Mouse (Mus musculus) lung, postnatal 10 days (tissue): ENCODE measurements around the gene Med20.

Source experiments
- DNase-seq: peaks from one replicate; pipeline ENCODE4 v3.0.0; 2021

Gene Med20

DNA sequence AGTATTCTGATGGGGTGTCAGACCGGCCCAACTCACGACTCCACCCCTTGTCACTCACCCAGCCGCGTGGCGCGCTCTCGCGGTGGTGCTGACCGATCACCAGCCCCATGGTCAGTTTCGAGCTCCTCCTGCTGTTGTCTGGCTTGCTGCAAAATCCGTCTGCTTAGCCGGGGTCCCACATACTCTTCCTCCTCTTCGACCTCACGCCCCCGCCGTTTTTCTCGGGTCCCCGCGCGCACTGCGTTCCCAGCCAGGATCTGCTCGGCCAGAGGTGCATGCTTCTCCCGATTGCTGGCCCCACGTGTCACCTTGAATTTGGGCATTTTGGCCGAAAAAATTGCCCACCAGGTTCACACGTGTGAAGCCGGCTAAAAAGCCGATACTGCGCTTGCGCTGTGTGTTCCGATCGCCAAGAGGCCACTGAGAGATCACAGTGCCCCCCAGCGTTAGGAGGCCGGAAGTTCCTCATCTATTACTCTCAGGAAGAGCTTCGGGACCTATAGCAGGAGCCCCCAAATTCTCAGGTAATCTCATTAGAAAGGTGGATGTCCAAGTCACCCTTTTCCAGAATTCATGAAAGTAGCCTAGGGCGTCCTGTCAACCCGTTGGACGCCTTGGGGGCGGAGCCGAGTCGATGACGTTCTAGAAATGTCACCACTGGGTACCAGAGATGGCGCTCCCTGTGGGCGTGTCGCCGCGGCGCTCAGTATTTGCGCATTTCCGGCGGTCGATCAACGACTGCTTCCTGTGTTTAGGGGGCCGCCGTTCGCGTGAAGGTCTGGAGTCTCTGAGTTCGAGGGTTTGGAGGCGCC, at the start of gene Med20, which contains the start of the genes Bysl and Gm20517:
Med20 (plus strand) TSS at position 734 of the 812 bp plus-strand sequence.
Bysl (minus strand) TSS at position 644 of the 812 bp plus-strand sequence.
Gm20517 (plus strand) TSS at position 741 of the 812 bp plus-strand sequence.
- peak; percentile 98 for DNase-seq

DNA sequence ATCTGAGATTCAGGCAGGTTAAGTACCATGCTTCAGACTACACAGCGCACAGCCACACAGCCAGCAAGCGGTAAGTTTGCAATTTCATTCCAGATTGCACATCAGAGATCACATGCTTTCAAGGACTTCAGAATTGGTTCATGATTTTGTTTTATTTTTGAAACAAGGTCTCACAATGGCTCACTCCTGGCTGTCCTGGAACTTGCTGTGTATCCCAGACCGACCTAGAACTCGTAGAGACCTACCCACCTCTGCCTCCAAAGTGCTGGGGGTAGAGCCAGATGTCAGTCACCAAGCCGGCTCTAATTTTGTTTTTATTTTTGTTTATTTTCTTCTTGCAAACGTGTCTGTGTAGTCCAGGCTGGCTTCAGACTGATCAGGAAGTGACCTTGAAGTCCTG, 48.5 kb upstream of the Med20 start:
- no peak for DNase-seq

DNA sequence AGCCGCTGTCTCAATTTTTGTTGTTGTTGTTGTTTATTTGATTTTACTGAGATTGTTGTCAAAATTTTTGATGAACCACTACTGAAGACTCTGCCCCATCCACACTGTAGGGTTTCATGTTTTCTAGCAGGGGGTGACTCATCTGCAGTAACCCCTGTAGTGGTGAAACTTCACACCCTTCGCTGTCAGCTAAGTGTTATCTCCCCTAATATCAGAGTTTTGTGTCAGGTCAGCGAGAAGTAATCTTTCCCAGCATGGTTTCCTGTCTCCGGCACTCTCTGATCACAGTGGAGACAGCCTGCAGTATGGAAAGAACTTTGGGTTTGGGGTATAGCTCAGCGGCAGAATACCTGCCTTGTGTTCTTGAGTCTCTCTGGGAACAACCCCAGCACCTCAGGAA, 46.8 kb upstream of the Med20 start:
- DNase-seq: no peak

DNA sequence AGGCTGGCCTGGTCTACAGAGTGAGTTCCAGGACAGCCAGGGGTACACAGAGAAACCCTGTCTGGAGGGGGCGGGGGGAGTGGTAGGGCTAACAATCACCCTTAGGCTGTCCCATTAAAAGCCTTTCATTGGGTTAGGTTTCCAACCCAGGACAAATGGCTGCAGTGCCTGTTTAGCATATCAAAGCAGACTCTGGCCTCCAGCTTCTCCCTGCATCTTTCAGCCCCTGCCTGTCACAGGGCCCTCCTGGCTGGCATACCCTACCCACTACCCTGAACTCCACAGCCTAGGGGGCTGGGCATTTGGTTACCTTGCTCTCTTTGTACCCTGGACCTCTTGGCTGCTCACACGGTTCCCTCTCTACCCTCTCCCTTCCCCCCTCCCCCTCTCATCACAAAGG, 45.2 kb upstream of the Med20 start:
- DNase-seq: no peak

DNA sequence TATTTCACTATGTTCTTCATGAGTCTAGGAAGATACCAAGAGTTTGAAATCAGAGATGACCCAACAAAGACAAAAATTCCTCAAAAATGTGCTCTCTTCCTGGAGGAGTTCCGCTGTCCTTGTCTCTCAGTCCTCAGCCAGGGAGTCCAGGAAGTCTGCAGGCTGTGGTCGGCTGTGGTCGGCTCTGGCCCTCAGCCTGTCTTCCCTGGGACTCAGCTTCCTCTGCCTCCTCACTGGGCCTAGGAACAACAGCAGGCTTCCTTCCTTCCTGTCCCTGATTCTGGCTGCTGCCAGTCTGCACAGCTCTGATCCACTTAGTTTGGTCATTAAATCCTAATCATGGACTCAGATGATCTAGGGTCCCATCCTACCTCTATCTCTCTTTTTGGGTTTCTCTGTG, 44.1 kb upstream of the Med20 start:
- peak; percentile 56 for DNase-seq

DNA sequence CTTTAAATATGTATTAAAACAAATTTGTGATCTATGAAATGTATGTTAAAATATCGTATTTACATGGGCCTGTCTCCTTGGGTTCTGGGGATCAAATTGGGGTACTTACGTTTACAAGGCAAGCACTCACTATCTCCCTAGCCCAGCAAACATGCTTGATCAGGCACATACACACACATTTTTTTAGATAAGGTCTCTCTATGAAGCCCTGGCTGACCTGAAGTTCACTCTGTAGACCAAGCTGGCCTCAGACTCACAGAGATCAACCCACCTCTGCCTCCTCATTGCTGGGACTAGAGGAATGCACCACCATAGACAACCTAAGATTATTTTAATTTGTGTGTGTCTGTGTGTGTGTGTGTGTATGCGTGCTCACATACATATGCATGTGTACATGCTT, 43.0 kb upstream of the Med20 start:
- no peak for DNase-seq

DNA sequence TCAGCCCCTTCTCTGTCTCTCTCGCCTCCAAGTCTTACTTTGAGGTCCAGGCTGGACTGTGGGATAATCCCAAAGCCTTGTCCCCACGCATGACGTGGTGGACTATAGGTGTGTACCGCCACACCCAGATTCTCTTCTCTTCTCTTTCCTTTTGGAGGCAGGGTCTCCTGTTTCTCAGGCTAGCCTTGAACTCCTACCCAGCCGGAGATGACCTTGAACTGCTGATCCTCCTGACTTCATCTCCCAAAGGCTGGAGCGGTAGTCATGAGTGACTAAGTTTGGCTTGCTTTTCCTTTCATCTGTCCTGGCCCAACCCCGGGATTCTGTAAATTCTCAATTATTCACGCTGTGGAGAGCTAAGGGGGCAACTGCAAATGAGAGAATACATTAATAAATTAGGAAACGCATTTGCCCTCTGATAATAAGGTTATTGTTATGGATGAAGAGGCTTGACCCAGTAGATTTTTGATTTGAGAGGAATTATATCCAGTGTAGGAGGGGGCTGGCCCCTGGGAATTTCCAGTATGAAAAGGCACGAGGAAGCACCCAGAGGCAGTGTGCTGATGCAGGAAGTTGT, 42.3 kb upstream of the Med20 start:
- DNase-seq: no peak

DNA sequence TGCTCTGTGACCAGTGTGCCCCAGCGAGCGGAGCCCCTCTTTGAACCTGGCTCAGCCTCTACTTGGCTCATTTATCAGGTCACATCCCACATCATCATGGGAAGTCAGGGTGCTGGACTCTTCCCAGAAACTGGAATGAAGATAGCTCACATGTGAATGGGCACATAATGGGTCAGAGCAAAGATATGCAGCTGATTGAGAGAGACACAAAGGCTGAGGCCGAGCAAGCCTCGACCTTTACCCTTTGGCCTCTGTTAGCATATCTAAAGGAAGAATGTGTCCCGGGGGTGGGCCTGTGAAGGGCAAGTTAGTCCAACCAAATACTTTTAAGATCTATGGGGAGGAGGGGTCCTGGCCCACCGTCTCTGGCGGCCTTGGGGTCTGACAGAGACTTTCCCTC, 39.8 kb upstream of the Med20 start:
- no peak for DNase-seq

DNA sequence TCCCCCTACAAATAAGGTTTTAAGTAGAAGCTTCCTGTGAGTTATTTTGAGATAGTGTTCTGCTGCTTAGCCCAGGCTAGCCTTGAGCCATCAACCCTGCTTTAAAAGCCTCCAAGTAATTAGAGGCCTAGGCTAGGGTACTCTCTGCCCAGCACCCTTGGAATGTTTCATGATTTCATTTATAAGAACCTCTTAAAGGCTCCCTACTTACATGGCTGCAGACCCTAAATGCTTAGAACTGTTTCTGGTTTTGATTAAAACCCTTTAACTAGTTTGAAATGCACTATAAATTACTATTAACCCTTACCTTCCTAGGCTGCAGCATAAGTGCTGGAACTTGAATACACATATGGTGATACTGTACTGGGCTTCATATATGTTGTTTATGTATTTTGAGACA, 38.9 kb upstream of the Med20 start:
- DNase-seq: no peak

DNA sequence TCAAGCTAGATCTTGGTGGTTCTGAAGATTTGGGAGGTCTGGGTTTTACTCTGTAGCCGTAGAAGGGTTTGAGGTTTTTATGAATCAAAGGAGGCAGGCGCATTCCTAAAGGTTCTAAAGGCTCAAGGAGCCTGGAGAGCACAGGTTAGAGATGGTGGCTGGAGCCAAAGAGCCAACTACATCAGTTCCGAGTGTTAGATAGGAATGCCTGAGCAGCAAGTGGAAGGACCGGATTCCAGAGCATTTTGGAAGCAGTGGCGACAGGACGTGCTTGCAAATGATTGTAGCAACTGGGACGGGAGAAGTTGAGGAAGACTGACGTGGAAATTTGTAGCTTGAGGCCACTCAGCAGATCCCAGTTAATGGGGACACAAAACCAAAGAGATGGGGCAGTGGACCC, 37.4 kb upstream of the Med20 start:
- DNase-seq: peak; percentile 62

DNA sequence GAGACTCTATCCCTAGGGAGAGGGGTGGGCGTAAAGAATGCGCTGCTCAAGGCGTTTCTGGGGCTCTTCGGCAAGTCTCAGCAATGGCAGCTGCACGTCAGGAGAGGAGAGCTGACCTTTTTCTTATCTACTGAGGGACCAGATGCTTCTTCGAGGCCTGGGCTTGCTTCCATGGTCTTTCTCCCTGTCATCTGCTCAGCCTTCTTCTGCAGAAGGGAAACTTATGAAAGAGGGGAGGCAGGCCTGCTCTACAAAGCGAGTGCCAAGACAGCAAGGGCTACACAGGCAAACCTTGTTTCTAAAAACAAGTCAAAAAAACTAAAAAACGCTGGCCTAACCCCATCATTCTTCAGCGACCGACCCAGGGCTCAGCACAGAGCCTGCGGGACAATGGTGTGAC, 36.6 kb upstream of the Med20 start:
- no peak for DNase-seq

DNA sequence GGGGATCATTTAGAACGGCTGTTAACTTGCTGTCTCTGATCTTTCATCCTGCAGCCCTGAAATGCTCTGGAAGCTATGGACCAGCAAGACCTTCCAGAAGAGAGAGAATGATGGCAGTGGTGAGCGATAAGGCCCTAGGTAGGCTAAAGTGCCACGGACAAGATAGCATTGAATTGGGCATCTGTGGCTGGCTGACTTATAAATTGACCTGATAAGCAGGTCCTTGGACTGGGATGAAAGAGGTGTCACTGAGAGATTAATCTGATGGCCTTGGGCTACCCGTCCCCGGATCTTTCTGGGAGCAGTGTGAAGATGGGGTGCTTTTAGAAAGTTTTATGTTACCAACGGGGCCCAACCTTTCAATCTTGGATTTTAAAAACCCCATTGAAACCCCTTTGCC, 32.7 kb upstream of the Med20 start:
- DNase-seq: no peak

DNA sequence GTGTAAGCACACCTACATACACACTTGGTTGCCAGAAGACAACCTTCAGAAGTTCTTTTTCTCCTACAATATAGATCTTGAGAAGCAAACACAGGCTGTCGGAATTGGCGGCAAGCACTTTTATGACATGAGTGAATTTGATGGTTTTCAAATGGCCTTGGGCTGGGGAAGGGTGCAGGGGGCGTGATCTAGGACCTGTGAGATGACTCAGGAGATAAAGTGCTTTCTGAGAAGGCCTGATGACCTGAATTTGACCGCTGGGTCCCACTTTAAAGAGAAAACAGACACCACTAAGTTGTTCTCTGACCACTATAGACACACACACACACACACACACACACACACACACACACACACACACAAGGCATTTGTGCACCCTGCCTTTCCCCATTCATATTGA, 30.4 kb upstream of the Med20 start:
- no peak for DNase-seq

DNA sequence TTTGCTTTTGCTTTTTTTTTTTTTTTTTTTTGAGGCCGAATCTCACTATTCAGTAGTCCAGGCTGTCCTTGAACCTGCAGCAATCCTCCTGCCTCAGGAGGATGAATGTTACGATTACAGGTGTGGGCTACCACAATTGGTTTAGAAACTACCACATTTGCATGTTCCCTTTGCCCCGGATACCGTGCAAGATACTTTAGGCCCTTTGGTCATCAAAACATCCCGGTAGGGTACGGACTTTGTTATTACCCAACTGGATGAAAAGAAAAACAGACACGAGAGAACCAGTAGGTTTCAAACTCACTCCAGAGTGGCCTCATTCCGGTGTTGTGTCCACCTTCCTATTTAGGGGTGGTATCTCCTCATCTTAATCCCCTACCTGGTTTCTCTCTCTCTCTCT, 22.9 kb upstream of the Med20 start:
- no peak for DNase-seq

DNA sequence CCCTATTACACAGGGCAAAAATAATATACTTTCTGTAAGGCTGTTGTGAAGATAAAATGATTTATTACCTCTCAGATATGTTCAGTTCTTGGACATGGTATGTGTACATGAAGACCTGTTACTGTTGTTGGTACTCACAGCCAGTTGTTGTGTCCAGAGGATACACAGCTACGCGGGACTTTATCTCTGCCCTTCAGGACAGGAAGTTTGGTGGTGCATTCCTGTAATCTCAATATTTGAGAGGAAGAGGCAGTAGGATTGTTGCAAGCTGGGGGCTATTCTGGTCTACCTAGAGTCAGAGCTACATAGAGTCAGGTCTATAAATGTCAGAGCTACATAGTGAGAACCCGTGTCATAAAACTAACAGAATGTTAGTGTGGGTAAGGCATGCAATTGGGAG, 20.3 kb upstream of the Med20 start:
- no peak for DNase-seq

DNA sequence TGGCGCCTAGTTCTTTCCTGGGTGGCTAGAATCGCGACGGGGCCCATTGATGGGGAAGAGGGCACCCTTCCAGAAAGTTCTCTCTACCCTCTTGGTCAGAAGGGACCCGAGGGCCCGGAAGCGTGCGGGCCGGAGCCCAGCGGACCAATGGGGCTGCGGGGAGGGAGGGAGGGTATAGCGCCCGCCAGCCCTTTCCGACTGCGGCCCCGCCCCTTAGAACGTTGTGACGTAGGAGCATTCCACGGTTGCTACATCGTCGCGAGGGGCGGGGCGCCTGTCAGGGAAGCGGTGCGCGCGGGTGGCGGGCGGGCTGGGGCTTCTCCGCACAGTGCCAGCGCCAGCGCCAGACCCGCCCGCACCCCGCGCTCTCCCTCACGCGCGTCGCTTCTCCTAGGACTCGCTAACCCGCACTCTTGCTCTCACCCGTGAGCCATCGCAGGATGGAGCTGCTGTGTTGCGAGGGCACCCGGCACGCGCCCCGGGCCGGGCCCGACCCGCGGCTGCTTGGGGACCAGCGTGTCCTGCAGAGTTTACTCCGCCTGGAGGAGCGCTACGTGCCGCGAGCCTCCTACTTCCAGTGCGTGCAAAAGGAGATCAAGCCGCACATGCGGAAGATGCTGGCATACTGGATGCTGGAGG, 18.0 kb upstream of the Med20 start:
- DNase-seq: peak; percentile 98

DNA sequence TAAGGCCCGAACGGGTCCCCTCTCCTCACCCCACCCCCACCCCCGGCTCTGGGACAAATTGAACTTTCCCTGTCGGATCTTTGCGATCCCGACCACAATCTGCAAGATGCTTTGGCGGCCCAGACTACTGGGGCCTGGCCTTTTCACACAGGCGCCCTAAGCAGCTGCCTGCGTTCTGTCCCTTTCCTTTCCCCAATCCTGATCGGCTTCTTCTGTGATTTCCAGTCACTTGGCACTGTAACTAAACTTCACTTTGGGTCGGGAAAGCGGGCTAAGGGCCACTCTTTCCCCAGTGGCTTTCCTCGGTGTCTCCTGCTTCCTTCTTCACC, 17.6 kb upstream of the Med20 start:
- DNase-seq: no peak

DNA sequence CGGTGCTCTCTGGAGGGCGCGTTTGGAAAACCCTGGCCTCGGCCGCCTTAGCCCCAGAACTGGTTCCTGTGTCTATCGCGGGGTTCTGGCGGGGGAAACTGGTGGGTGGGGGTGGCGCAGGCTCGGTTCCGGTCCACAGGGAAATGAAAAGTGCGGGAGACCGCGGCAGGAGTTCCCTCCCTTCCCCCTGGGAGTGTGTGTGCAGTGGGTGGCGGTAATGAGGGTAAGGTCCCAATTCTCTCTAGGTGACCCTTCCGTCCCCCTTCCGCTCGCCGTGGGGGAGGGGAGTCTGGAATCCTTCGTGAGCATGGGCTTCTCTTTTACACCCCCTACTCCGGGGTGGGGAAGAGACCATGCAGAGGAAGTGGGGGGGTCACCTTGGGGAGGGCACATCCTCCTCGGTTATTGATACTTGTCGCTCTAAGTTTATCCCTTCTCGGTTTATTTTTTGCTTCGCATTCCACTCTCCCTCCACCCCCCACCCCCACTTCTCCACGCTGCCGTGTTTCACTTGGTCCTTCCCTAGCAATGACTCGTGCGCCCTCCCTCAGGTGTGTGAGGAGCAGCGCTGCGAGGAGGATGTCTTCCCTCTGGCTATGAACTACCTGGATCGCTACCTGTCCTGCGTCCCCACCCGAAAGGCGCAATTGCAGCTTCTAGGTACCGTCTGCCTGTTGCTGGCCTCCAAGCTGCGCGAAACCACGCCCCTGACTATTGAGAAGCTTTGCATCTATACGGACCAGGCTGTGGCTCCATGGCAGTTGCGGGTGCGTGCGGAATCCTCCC, 17.0 kb upstream of the Med20 start:
- peak; percentile 66 for DNase-seq

DNA sequence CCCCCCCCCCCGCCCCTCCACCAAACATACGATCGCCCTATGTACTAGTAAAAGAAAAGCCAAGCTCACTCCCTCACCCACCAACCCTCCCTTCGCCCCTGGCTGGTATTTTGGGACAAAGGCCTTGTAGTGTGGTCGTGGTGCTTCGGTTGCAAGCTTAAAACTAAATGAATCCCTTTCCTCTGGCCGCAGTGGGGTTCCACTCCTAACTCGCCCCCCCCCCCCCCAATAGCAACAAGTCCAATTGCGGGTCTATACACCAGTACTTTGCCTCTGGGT, 16.5 kb upstream of the Med20 start:
- no peak for DNase-seq

DNA sequence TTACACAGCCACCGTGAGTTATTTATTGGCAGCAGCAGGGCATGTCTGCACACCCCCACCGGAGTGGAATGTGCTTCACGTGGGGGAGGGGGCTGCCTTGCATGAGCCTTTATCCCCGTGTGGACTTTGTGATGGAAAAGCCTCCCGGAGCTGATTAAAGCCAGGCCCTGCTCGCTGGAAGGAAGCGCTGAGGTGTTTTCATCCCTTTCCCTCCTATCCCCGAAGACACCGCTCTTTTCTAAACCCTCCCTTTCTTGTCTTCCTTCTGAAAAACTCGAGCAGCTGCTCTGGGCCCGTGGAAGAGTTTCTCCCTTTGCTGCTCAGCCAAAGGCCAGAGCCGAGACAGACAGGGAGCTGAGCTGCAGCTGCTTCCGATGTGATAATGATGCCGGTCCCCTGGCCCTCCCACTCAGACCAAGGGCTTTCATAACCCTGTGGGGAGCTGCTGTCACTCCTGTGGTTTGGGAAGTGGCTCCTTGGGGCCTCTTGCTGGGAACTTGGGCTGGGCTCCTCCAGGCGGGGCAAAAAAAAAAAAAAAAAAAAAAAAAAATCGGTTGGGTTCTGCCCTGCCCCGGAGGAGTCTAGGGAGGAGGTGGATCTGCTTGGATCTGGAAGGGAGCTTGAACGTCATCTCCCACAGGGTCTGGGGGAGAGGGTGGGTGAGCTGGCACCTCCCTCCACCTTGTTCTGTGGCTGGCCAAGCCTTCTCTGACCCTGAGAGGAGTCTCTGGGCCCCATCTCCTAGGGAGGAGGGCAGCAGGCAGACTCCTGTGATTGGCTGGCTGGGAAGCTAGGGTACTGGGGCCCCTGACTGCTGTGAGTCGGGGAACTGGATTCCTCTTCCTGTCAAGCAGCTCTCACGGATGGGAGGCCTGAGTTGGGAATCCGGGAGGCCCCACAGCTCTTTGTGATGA, 15.9 kb upstream of the Med20 start:
- peak; percentile 76 for DNase-seq

DNA sequence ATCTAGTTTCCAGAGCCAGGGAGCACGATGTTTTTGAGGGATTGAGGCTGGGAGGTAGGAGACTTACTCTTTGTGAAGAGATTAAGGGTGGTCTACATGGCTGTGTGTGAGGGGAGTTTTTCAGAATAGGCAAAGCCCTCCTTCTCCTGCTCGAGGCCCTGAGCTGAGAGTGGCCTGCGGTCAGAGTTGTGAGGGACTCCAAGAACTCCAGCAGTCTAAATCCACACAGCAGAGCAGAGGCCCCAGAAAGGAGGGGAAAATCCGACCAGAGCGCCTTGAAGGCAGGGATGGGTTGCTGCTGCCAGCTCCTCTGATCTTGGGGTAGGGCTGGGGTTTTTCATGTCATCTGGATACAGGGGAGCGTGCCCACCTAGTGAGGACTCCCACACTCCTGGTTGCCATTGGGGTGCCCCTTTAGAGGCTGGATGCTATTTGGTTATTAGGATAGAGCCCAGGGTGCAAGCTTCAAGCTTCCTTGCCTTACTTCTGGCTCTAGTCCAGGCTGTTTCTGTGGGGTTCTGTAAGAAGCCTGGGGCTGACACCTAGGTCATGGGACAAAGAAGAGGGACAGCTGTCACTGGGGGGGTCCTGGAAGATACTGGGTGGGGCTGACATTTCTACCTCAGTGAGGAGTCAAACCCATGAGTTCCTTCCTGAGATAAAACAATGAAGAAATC, 15.1 kb upstream of the Med20 start:
- DNase-seq: peak; percentile 24

DNA sequence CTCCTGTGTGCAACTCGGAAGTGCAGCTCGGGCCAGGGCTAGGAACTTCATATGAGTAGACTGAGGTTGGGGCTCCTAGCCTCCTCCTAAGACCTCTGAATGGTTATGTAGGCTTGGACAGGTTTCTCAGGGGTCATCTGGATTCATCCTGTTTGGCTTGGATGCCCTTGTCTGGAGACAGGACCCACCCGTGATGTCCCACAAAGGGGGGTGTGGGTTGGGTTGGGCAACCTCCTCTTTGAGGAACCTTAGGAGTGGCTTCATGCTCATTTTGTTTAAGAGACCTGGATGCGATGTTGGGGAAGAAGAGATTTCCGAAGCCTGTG, 14.6 kb upstream of the Med20 start:
- no peak for DNase-seq
